Mouse (Mus musculus): Measurements from ENCODE around the gene Inmt. TPM values are rescaled to one million over a fixed set of nuclear protein-coding genes. Genes with fewer than 3 reads are reported as not detected.
A peak's percentile ranks its signal among the peaks of the same experiment; 100 is the strongest.

Inmt gene
- polyA plus RNA-seq, 1 experiment from 2014 or later = not detected

DNA sequence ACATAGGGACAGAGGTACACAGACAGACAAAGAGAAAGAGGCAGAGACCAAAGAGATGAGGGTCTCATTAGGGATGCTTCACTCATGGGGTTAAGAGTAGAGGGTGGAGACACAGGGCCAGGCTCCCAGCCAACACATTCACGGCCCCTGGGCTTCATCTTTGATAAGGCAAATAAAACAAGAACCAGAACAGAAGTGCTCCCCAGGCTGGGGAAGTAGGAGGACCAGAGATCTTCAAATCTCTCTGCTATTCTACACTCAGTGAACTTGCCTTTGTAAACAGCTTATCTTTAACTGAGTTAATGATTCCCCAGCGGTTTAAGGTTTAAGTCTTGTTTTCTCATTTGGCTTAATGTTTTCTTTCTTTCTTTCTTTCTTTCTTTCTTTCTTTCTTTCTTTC is 613 bp upstream of the Inmt start:
- Histone ChIP-seq H3K27ac (ENCODE audit: low read depth, low read length) (no peak overlapping the region), H3K27me3 (ENCODE audit: control insufficient read depth, insufficient read depth, low read length) (peaks cover 27% of the 10 kb centered on the region), H3K9me3 (ENCODE audit: control insufficient read depth, low read length) (no peaks in the 10 kb centered on the region), H3K9ac (ENCODE audit: low read depth, low read length) (no peak overlapping the region), H3K4me2 (replicated peaks; ENCODE audit: low read depth, low read length) (no peak overlapping the region), H3K36me3 (ENCODE audit: control insufficient read depth, insufficient read depth, low read length) (no peaks in the 10 kb centered on the region), H3K4me3 (ENCODE audit: low read depth, low read length) (no peak overlapping the region), H3K4me1 (replicated peaks; ENCODE audit: control insufficient read depth, insufficient read depth, low read length) (no peaks in the 10 kb centered on the region)
- no peak for ATAC-seq (ENCODE audit: low FRiP score)
- WGBS = 69% methylated on average over 2 of the region's 2 CpGs
- no peak for DNase-seq (ENCODE audit: low spot score)

DNA sequence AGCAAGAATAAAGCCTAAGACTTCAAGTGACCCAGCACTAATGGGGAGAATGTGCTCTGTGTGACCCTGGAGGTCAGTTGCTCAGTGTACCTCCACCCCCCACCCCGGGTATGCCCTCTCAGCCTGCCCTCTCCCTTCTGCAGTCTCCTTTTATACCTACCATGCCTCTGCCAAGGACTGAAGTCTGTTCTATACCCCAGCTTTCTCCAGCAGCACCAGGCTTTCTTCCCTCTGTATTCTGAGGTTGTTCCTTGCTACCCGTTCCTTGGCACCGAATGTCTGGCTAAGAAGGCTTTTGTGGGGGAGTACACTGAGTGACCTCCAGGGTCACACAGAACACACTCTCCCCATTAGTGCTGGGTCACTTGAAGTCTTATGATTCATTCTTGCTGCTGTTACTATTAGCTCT is 898 bp downstream of the Inmt start:
- Histone ChIP-seq H3K9ac (ENCODE audit: low read depth, low read length) (no peak overlapping the region), H3K9me3 (ENCODE audit: control insufficient read depth, low read length) (no peaks in the 10 kb centered on the region), H3K4me2 (replicated peaks; ENCODE audit: low read depth, low read length) (no peak overlapping the region), H3K4me3 (ENCODE audit: low read depth, low read length) (no peak overlapping the region), H3K36me3 (ENCODE audit: control insufficient read depth, insufficient read depth, low read length) (no peaks in the 10 kb centered on the region), H3K4me1 (replicated peaks; ENCODE audit: control insufficient read depth, insufficient read depth, low read length) (no peaks in the 10 kb centered on the region), H3K27me3 (ENCODE audit: control insufficient read depth, insufficient read depth, low read length) (peaks cover 32% of the 10 kb centered on the region), H3K27ac (ENCODE audit: low read depth, low read length) (no peak overlapping the region)
- no peak for DNase-seq (ENCODE audit: low spot score)
- WGBS = 18% methylated on average over 3 of the region's 3 CpGs
- ATAC-seq (ENCODE audit: low FRiP score) = no peak

DNA sequence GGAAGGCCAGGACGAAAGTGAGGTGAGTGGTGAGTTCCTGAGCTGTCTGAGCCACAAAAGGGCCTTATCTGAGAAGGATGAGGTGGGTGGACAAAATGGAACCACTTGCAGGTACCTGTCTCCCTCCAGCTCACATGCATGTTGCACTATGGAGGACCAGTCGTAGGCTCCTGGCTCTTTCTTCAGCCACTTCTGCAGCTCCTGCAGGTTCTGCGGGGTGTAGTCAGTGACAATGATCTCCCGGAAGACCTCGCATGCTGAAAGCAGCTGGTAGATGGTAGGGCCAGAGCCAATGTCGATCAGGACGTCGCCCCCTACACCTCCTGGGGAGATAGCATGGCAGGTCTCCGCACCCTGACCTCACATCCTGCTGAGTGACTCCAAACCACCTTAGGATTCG is 1.7 kb downstream of the Inmt start:
- Histone ChIP-seq H3K4me2 (replicated peaks; ENCODE audit: low read depth, low read length) (no peak overlapping the region), H3K9ac (ENCODE audit: low read depth, low read length) (no peak overlapping the region), H3K4me3 (ENCODE audit: low read depth, low read length) (no peak overlapping the region), H3K36me3 (ENCODE audit: control insufficient read depth, insufficient read depth, low read length) (no peaks in the 10 kb centered on the region), H3K4me1 (replicated peaks; ENCODE audit: control insufficient read depth, insufficient read depth, low read length) (no peaks in the 10 kb centered on the region), H3K9me3 (ENCODE audit: control insufficient read depth, low read length) (no peaks in the 10 kb centered on the region), H3K27me3 (ENCODE audit: control insufficient read depth, insufficient read depth, low read length) (peaks cover 35% of the 10 kb centered on the region), H3K27ac (ENCODE audit: low read depth, low read length) (no peak overlapping the region)
- ATAC-seq (ENCODE audit: low FRiP score) (no peak), DNase-seq (ENCODE audit: low spot score) (no peak)
- WGBS = 55% methylated on average over 10 of the region's 10 CpGs

DNA sequence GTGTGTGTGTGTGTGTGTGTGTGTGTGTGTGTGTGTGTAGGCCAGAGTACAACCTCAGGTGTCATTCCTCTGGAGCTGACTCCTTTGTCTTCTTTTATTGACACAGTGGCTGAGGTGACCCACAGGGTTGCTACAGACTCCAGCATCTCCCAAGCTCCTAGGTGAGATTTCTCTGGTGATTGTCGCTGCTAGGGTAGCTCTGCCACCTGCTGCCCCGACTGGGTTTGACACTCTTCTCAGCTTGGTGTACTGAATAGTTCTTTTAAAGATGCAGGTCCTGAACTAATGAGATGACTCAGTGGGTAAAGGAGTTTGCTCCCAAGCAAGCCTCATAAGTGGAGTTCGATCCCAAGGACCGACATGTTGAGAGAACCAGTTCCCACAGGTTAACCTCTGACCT is 3.2 kb downstream of the Inmt start:
- no peak for DNase-seq (ENCODE audit: low spot score)
- WGBS = 58% methylated on average over 4 of the region's 4 CpGs

DNA sequence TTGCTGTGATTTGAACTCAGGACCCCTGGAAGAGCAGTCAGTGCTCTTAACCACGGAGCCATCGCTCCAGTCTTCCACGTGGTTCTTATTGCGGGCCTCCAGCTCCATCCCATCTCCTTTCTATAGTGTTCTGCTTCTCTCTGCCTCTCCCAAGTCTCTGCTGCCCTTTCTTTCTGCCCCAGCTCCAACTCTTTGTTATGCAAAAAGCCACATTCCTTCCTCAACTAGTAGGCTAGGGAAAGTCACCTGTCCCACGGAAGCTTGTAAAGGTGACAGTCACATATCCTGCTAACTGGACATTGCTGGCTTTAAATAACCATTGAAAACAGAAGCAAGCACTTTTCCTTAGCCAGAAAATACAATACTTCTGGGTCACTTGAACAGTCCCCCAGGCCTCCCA is 5.0 kb downstream of the Inmt start:
- H3K4me3 ChIP-seq (ENCODE audit: low read depth, low read length) = no peak overlapping the region
- no peaks in the 10 kb centered on the region for H3K36me3 ChIP-seq (ENCODE audit: control insufficient read depth, insufficient read depth, low read length)
- no peaks in the 10 kb centered on the region for H3K9me3 ChIP-seq (ENCODE audit: control insufficient read depth, low read length)
- peaks cover 56% of the 10 kb centered on the region for H3K27me3 ChIP-seq (ENCODE audit: control insufficient read depth, insufficient read depth, low read length)
- no peak overlapping the region for H3K9ac ChIP-seq (ENCODE audit: low read depth, low read length)
- no peak for DNase-seq (ENCODE audit: low spot score)
- no peak for ATAC-seq (ENCODE audit: low FRiP score)
- 51% methylated on average over 5 of the region's 5 CpGs for WGBS
- H3K4me1 ChIP-seq (replicated peaks; ENCODE audit: control insufficient read depth, insufficient read depth, low read length) = no peaks in the 10 kb centered on the region
- H3K27ac ChIP-seq (ENCODE audit: low read depth, low read length) = no peak overlapping the region
- no peak overlapping the region for H3K4me2 ChIP-seq (replicated peaks; ENCODE audit: low read depth, low read length)

More for the DNA sequence above, 3.2 kb downstream of the Inmt start:
- peaks cover 43% of the 10 kb centered on the region for H3K27me3 ChIP-seq (ENCODE audit: control insufficient read depth, insufficient read depth, low read length)
- no peak overlapping the region for H3K27ac ChIP-seq (ENCODE audit: low read depth, low read length)
- no peaks in the 10 kb centered on the region for H3K36me3 ChIP-seq (ENCODE audit: control insufficient read depth, insufficient read depth, low read length)
- H3K4me3 ChIP-seq (ENCODE audit: low read depth, low read length) = no peak overlapping the region
- no peaks in the 10 kb centered on the region for H3K9me3 ChIP-seq (ENCODE audit: control insufficient read depth, low read length)
- no peaks in the 10 kb centered on the region for H3K4me1 ChIP-seq (replicated peaks; ENCODE audit: control insufficient read depth, insufficient read depth, low read length)
- ATAC-seq (ENCODE audit: low FRiP score) = no peak
- H3K4me2 ChIP-seq (replicated peaks; ENCODE audit: low read depth, low read length) = no peak overlapping the region
- no peak overlapping the region for H3K9ac ChIP-seq (ENCODE audit: low read depth, low read length)

DNA sequence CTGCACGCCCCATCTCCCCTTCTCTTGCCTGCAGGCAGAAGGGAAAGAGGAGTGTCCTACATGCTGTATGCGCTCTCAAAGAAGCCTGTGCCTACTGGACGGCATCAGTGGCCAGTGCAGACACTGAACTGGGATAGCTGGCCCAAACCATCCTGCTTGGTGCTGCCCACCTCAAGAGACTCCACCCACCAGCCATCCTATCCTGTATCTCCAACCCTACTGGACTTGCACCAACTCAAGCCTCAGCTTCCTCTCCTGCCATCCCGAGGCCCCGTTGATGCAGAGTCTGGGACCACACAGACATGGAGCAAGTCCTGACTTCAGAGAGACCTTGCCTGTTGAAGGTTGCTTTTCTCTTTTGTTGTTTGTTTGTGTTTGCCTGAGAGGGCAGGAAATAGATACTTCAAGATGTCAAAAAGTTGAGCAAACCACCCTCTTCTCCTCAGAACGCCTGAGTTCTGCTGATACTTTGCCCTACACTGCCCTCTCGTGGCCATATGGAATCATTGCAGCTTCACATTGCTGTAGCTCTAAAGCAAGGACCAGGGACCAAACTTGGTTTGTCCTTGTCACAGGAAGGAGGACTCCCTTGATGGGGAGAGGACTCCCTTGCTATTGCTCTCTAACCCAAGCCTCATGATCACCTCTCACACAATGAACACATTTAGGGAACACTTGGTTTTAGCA is 7.9 kb downstream of the Inmt start:
- Histone ChIP-seq H3K4me1 (replicated peaks; ENCODE audit: control insufficient read depth, insufficient read depth, low read length) (no peaks in the 10 kb centered on the region), H3K4me2 (replicated peaks; ENCODE audit: low read depth, low read length) (no peak overlapping the region), H3K4me3 (ENCODE audit: low read depth, low read length) (no peak overlapping the region), H3K27me3 (ENCODE audit: control insufficient read depth, insufficient read depth, low read length) (peaks cover 56% of the 10 kb centered on the region), H3K9me3 (ENCODE audit: control insufficient read depth, low read length) (no peaks in the 10 kb centered on the region), H3K27ac (ENCODE audit: low read depth, low read length) (no peak overlapping the region), H3K9ac (ENCODE audit: low read depth, low read length) (no peak overlapping the region), H3K36me3 (ENCODE audit: control insufficient read depth, insufficient read depth, low read length) (no peaks in the 10 kb centered on the region)
- DNase-seq (ENCODE audit: low spot score) (peak; percentile 84), ATAC-seq (ENCODE audit: low FRiP score) (peak; percentile 35; the same call in 1 of the 2 replicates)
- WGBS = 57% methylated on average over 7 of the region's 7 CpGs

DNA sequence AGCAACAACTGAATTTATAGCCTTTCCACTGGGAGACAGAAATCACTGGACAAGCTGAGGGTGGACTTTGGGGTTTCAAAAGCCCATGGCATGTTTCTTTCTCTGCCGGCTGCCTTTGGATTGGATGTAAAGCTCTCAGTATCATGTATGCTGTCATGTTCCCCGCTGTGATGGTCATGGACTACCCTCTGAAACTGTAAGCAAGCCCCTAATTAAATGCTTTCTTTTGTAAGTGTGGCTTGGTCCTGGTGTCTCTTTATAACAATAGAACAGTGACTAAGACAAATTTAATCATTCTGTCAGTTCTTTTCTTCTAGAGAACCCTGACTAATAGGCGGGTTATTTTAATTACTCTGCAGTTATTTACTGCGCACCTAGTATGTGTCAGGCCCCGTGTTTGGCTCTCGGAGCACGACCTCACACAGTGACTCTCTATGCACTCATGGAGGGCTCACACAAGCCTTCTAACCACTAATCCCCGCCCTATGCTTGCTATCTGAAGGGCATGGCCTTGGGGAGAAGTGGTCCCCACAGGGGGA is 11.7 kb downstream of the Inmt start:
- 57% methylated on average over 8 of the region's 8 CpGs for WGBS
- Histone ChIP-seq H3K4me3 (ENCODE audit: low read depth, low read length) (no peak overlapping the region), H3K27me3 (ENCODE audit: control insufficient read depth, insufficient read depth, low read length) (peaks cover 54% of the 10 kb centered on the region), H3K4me2 (replicated peaks; ENCODE audit: low read depth, low read length) (no peak overlapping the region), H3K4me1 (replicated peaks; ENCODE audit: control insufficient read depth, insufficient read depth, low read length) (no peaks in the 10 kb centered on the region), H3K36me3 (ENCODE audit: control insufficient read depth, insufficient read depth, low read length) (no peaks in the 10 kb centered on the region), H3K9me3 (ENCODE audit: control insufficient read depth, low read length) (no peaks in the 10 kb centered on the region), H3K9ac (ENCODE audit: low read depth, low read length) (no peak overlapping the region), H3K27ac (ENCODE audit: low read depth, low read length) (no peak overlapping the region)
- ATAC-seq (ENCODE audit: low FRiP score) = peak; percentile 63; the same call in 1 of the 2 replicates
- DNase-seq (ENCODE audit: low spot score) = peak; percentile 18

DNA sequence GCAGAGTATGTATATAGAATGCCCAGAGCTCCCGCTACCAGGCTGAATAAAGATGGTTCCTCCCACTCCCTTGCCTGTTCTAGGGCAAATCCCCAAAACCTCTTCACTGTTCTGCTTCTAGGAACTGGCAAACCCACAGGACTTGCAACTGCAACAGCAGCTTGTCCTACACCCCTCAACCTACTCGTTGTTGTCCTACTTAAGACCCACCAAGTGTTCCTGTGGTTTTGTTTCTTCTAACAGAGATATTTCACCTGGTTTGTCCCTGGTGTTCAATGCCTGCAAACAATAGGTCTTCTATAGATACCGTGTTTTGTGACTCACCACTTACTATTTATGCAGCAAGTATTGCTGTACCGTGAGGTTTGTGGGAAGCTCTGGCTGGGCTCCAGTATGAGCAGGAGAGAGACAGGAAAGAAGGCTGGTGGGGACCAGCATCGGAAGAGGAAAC is 13.5 kb downstream of the Inmt start:
- H3K9ac ChIP-seq (ENCODE audit: low read depth, low read length) = no peak overlapping the region
- peaks cover 39% of the 10 kb centered on the region for H3K27me3 ChIP-seq (ENCODE audit: control insufficient read depth, insufficient read depth, low read length)
- H3K4me1 ChIP-seq (replicated peaks; ENCODE audit: control insufficient read depth, insufficient read depth, low read length) = no peaks in the 10 kb centered on the region
- ATAC-seq (ENCODE audit: low FRiP score) = no peak
- no peaks in the 10 kb centered on the region for H3K36me3 ChIP-seq (ENCODE audit: control insufficient read depth, insufficient read depth, low read length)
- H3K9me3 ChIP-seq (ENCODE audit: control insufficient read depth, low read length) = no peaks in the 10 kb centered on the region
- DNase-seq (ENCODE audit: low spot score) = no peak
- no peak overlapping the region for H3K27ac ChIP-seq (ENCODE audit: low read depth, low read length)
- H3K4me3 ChIP-seq (ENCODE audit: low read depth, low read length) = no peak overlapping the region
- 87% methylated on average over 5 of the region's 5 CpGs for WGBS
- H3K4me2 ChIP-seq (replicated peaks; ENCODE audit: low read depth, low read length) = no peak overlapping the region

DNA sequence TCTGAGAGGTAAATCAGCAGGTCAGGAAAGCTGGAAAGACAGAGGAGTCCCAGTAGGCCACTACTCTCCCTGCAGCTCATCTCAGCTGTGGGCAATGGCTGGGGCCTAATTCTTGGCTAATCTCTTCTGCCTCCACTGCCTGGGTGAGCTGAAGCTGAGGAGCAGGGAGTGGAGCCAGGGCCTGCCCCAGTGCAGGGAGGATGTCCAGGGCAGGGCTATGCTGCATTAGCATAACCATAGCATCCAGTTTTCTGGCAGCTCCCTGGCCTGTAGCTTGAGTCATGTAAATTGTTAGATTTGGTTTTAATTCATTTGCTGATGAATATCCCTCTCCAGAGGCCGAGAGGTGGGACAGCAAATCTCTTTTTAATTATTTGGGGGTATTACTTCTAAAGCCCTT is 15.6 kb downstream of the Inmt start:
- Histone ChIP-seq H3K9me3 (ENCODE audit: control insufficient read depth, low read length) (no peaks in the 10 kb centered on the region), H3K27ac (ENCODE audit: low read depth, low read length) (no peak overlapping the region), H3K4me3 (ENCODE audit: low read depth, low read length) (no peak overlapping the region), H3K4me2 (replicated peaks; ENCODE audit: low read depth, low read length) (no peak overlapping the region), H3K4me1 (replicated peaks; ENCODE audit: control insufficient read depth, insufficient read depth, low read length) (no peaks in the 10 kb centered on the region), H3K27me3 (ENCODE audit: control insufficient read depth, insufficient read depth, low read length) (peaks cover 21% of the 10 kb centered on the region), H3K36me3 (ENCODE audit: control insufficient read depth, insufficient read depth, low read length) (no peaks in the 10 kb centered on the region), H3K9ac (ENCODE audit: low read depth, low read length) (no peak overlapping the region)
- ATAC-seq (ENCODE audit: low FRiP score) = no peak
- WGBS = 43% methylated on average over 1 of the region's 1 CpGs
- DNase-seq (ENCODE audit: low spot score) = no peak
